Mouse (Mus musculus) ES-E14 (cell line): ENCODE measurements around the gene Gbp3.

ENCODE experiments used
- CHD2 ChIP-seq: IDR thresholded peaks from 2 replicates; pipeline ENCODE4 v1.6.1; 2014; ENCODE audit warnings: mild to moderate bottlenecking, low read depth, low read length, inconsistent platforms
- MAFK ChIP-seq: IDR thresholded peaks from 2 replicates; pipeline ENCODE4 v1.6.1; 2014; ENCODE audit warnings: mild to moderate bottlenecking, low read depth, low read length, inconsistent platforms; ENCODE audit not compliant: insufficient read depth

DNA sequence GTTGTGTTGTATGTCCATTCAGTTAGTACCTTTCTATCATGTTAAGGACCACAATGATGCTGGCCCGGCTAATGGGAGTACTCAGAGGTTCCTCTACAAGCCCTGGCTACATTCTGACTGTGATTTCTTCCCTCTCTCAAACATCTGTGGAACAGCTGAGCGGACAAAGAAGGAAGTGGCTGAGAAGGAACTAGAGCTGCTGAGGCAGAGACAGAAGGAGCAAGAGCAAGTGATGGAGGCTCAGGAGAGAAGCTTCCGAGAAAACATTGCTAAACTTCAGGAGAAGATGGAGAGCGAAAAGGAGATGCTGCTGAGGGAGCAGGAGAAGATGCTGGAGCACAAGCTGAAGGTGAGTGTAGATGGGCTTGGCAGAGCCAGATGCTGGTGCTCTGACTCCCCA lies 10.9 kb downstream of the Gbp3 start:
- no peak for TF ChIP-seq CHD2
- TF ChIP-seq MAFK, result no peak
